Mouse (Mus musculus) thymus, postnatal 4 days (tissue): ENCODE data around the gene Olfr891.
"Not testable (repeated sequence)": the region's sequence is repeated elsewhere in the genome, so short reads cannot be mapped to it uniquely, and the experiment has no call there.

ENCODE experiments used
- DNase-seq: peaks from one replicate; pipeline ENCODE4 v3.0.0; 2021

Gene Olfr891

GRCm38 (mm10) chr9:38180721-38181120 lies at the start of gene Olfr891:
Olfr891 (minus strand) TSS chr9:38180821.
- no peak for DNase-seq

- no peak for DNase-seq
Measured at GRCm38 (mm10) chr9:38217755-38218154, 37.1 kb upstream of the Olfr891 start, which contains the start of gene Olfr894. Olfr894 (plus strand) TSS chr9:38218055.

GRCm38 (mm10) chr9:38208065-38208464 lies 27.4 kb upstream of the Olfr891 start, which contains the start of gene Olfr893:
Olfr893 (plus strand) TSS chr9:38208365.
- DNase-seq, result no peak

GRCm38 (mm10) chr9:38168341-38168740 lies 12.3 kb downstream of the Olfr891 start:
- DNase-seq, result not testable (repeated sequence)

- DNase-seq, result no peak
Measured at GRCm38 (mm10) chr9:38142217-38142616, 38.4 kb downstream of the Olfr891 start, which contains the start of gene Olfr890. Olfr890 (plus strand) TSS chr9:38142517.
